Mouse (Mus musculus) kidney, postnatal 25 days (tissue): ENCODE measurements around the gene Gm10354.
"Not testable (repeated sequence)": the region's sequence is repeated elsewhere in the genome, so short reads cannot be mapped to it uniquely, and the experiment has no call there.

ENCODE experiments used
- DNase-seq, 2 experiments: peaks; one replicate each; pipeline ENCODE4 v3.0.0; 2021; ENCODE audit warnings: mixed read lengths in 2 of 2

Gm10354 gene

DNA sequence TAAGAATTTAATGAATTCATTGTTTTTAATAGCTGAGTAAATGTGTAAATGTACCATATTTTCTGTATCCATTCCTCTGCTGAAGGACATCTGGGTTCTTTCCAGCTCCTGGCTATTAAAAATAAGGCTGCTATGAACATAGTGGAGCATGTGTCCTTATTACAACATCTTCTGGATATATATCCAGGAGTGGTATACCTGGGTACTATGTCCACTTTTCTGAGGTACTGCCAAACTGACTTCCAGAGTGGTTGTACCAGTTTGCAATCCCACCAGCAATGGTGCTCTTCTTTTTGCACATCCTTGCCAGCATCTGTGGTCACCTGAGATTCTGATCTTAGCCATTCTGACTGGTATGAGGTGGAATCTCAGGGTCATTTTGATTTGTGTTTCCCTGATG lies 25.1 kb downstream of the Gm10354 start:
- not testable (repeated sequence) for DNase-seq

DNA sequence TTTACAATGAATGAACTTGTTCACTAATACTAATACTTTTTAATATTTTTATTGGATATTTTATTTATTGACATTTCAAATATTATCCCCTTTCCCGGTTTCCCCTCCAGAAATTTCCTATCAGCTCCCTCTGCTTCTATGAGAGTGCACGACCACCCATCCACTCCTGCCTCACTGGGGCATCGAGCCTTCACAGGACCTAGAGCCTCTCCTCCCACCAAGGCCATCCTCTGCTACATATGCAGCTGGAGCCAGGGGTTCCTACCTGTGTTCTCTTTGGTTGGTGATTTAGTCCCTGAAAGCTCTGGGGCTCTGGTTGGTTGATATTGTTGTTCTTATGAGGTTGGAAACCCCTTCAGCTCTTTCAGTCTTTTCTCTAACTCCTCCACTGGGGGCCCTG lies 26.0 kb downstream of the Gm10354 start:
- DNase-seq, result not testable (repeated sequence)

DNA sequence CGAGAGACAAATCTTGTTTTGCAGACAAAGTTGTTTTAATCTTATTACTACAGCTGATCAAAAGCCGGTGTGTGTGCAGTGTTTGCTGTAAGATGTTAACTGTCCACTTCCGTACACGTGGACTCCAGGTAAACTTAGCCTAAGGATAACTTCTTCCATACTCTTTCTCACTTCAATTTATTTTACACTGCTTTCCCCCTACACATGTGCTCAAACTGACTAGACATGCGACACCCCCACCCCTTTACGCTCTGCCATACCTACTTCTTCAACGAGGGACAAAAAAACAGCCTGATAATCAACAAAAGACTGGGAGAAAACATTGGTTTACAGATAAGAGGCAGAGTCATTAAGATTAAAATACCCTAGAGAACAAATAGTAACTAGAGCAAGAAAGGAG lies 26.9 kb downstream of the Gm10354 start:
- DNase-seq, result not testable (repeated sequence)

DNA sequence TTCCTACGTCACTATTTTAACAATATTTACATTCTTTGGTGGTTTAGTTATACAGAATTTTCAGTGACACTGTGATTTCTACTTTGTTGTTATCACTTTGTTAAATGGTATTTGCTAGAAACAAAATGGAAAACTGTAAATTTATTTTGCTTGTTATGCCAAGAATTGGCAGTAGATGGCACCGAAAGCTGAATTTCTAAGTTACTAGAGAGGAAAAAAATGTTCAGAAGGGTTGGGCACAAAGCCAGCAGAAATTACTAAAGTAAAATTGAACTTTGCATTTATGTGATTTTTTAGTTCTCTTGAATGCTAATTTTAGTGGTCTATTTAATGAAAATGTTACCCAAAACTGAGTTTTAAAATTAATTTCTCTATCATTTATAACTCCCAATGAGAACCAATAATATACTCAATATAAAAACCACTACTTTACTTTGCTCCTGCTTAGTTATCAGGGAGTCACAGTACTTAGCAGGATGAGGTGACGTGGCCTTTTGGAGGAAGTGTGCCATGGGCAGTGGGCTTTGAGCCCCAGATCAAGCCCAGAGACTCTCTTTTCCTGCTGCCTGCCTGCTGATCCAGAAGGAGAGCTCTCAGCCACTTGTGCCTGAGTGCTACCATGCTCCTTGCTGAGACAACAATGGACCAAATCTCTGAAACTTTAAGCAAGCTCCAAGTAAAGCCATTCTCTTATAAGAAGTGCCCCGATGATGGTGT lies 31.1 kb downstream of the Gm10354 start:
- DNase-seq, result peak; percentile 35 to 36

DNA sequence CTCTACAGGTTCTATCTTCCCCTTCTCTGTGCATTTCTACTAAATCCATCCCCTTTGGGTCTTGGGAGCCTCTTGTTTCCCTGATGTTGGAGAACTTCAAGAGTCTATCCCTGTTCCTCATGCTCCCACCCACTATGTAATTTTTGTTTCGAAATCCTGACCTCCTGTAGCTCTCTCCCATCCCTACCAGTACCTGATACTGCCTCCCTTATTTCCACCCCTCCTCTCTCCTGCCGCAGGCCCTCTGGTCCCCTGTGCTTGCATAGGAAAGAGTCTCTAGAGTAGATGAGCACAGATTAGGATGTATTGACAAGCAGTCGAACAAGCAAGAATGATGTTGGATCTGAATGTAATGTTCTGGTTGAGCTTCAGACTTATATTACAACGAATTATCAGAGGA lies 33.2 kb downstream of the Gm10354 start:
- DNase-seq, result not testable (repeated sequence)

DNA sequence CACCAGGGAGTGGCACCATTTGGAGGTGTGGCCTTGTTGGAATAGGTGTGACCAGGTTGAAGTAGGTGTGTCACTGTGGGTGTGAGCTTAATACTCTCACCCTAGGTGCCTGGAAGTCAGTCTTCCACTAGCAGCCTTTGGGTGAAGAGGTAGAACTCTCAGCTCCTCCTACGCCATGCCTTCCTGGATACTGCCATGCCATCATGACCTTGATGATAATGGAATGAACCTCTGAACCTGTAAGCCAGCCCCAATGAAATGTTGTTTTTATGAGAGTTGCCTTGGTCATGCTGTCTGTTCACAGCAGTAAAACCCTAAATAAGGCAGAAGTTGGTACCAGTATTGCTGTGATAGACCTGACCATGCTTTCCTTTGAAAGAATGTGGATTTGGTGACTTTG lies 37.7 kb downstream of the Gm10354 start:
- DNase-seq, result not testable (repeated sequence)

DNA sequence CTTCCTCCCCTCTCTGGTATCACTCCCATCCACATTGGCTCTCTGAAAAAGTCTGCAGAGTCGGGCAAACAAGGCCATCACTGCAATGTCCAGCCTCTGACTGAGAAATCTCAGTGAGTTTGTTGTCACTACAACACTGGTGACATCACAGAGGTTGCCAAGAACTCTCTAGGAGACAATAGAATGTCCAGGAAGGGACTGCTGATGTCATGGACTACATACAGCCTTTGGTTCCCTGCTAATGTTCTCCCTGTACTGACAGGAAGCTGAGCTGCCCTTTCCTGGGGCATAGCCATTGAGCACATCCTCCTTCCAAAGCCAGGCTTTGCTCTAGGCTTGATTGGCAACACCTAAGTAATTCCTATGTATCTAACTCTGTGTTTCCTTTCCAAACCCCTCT lies 40.4 kb downstream of the Gm10354 start, which contains the start of gene Speer4e:
Gene Speer4e (minus strand): TSS at position 101 of the 400 bp plus-strand sequence.
- not testable (repeated sequence) for DNase-seq

DNA sequence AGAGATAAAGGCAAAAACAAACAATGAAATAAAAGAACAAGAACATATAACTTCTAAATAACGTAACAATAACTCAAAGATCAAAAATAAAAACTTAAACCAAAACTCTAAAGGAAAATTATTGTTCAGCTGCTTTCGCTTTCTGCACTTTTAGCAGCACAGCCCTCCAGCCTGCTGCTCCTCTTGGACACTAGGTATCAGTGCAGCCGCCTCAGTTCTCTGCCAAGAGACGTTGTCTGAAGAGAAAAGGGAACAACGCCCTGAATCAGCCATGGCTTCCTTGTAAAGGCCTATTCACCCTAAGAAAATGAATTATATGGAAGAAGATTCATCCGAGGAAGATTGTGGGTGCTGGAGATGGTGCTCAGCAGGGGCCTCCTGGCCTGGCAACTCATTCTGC lies 45.0 kb downstream of the Gm10354 start:
- DNase-seq, result not testable (repeated sequence)

DNA sequence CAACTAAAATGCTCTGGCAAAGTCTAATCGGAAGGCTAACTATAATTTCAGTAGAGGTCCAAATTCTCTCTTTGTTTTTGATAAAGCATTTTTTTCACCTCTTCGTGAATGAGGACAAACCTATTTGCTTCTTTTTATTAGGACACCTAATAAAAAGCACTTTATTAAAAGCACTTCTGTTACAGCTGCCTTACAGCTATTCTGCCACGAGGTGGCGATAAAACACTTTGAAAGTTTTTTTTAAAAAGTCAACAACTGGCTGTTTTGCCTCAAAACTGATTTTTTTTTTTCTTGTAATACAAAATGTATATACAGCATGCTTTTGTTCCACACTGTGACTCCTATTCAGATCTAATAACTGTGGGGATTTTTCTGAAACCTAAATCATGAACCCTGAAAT lies 51.7 kb downstream of the Gm10354 start:
- DNase-seq, result peak in 1 of 2 experiments; percentile 2
